Mouse (Mus musculus): Measurements from ENCODE around the gene Ubxn11. TPM values are rescaled to one million over a fixed set of nuclear protein-coding genes. Genes with fewer than 3 reads are reported as not detected.
A peak's percentile ranks its signal among the peaks of the same experiment; 100 is the strongest.
"Not testable (repeated sequence)": the region's sequence is repeated elsewhere in the genome, so short reads cannot be mapped to it uniquely, and the experiment has no call there.

The Ubxn11 gene
- polyA plus RNA-seq, 1 experiment from 2014 or later: 11.1 TPM

DNA sequence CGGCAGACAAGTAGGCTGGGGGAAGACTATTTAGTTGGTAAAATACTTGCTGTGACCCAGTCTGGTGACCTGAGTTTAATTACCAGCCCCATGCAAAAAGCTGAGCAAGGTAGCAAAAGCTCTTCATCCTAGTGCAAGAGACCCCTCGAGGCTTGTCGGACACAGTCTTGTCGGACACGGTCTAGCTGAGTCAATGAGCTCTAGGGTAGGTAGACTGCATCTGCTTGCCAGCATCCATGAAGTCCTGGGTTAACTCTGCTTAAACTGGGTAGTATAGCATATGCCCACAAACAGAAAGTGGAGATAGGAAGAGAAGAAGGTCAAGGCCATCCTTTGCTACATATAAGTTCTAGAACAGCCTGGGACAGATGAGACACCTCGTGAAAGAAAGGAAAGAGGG is 56.4 kb downstream of the Ubxn11 start:
- WGBS: 75% methylated on average over 6 of the region's 6 CpGs
- H3K27ac ChIP-seq: peak overlapping the region; percentile 62
- H3K9me3 ChIP-seq (replicated peaks): no peaks in the 10 kb centered on the region
- peaks cover 10% of the 10 kb centered on the region for H3K4me1 ChIP-seq
- no peak overlapping the region for H3K4me3 ChIP-seq (replicated peaks)
- H3K9ac ChIP-seq: no peak overlapping the region
- no peak overlapping the region for H3K4me2 ChIP-seq
- no peaks in the 10 kb centered on the region for H3K27me3 ChIP-seq
- no peak for ATAC-seq (replicated peaks; ENCODE audit: low FRiP score)
- peaks cover 12% of the 10 kb centered on the region; the same call in 1 of the 2 replicates for H3K36me3 ChIP-seq

DNA sequence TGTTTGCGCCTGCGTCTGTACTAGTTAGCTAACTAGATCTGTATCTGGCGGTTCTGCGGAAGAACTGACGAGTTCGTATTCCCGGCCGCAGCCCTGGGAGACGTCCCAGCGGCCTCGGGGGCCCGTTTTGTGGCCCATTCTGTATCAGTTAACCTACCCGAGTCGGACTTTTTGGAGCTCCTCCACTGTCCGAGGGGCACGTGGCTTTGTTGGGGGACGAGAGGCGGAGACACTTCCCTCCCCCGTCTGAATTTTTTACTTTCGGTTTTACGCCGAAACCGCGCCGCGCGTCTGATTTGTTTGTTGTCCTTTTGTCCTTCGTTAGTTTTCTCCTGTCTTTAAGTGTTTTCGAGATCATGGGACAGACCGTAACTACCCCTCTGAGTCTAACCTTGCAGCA is 57.7 kb downstream of the Ubxn11 start:
- not testable (repeated sequence) for H3K27me3 ChIP-seq; H3K9me3 ChIP-seq (replicated peaks); ATAC-seq (replicated peaks; ENCODE audit: low FRiP score); H3K4me1 ChIP-seq; H3K36me3 ChIP-seq
- Histone ChIP-seq H3K27ac (peak overlapping the region; percentile 77), H3K4me3 (replicated peaks) (peak overlapping the region; percentile 54), H3K9ac (peak overlapping the region; percentile 55), H3K4me2 (peak overlapping the region; percentile 57)
- 3% methylated on average over 30 of the region's 30 CpGs for WGBS

DNA sequence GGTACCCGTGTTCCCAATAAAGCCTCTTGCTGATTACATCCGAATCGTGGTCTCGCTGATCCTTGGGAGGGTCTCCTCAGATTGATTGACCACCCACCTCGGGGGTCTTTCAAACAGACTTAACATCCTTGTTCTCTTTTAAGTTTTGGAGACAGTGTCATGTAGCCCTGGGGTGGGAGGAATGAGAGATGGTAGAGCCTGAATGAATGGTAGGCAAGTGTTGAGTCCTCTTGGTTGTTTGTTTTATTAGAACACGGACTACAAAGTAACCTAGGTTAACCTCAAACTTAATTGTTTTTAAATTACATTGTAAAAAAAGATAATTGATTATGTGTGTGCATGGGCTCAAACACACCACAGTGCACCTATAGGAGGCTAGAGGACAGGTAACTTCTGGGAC is 62.2 kb downstream of the Ubxn11 start:
- no peaks in the 10 kb centered on the region for H3K9me3 ChIP-seq (replicated peaks)

GRCm38 (mm10) chr4:134165024-134165423 is 62.7 kb downstream of the Ubxn11 start:
- no peak for ATAC-seq (replicated peaks; ENCODE audit: low FRiP score)
- Histone ChIP-seq H3K27me3 (no peaks in the 10 kb centered on the region), H3K4me2 (no peak overlapping the region; the same call in 1 of the 2 replicates), H3K4me1 (no peaks in the 10 kb centered on the region), H3K36me3 (peaks cover 32% of the 10 kb centered on the region), H3K4me3 (replicated peaks) (no peak overlapping the region), H3K9me3 (replicated peaks) (no peaks in the 10 kb centered on the region), H3K27ac (peak overlapping the region; percentile 54), H3K9ac (no peak overlapping the region)
- 64% methylated on average over 6 of the region's 6 CpGs for WGBS

More for the DNA sequence above, 62.2 kb downstream of the Ubxn11 start:
- WGBS: 89% methylated on average over 5 of the region's 6 CpGs
- H3K4me2 ChIP-seq: no peak overlapping the region
- H3K36me3 ChIP-seq: peaks cover 32% of the 10 kb centered on the region
- H3K4me1 ChIP-seq: no peaks in the 10 kb centered on the region
- H3K4me3 ChIP-seq (replicated peaks): no peak overlapping the region
- H3K27me3 ChIP-seq: no peaks in the 10 kb centered on the region
- H3K27ac ChIP-seq: peak overlapping the region; percentile 54
- ATAC-seq (replicated peaks; ENCODE audit: low FRiP score): no peak
- H3K9ac ChIP-seq: no peak overlapping the region

DNA sequence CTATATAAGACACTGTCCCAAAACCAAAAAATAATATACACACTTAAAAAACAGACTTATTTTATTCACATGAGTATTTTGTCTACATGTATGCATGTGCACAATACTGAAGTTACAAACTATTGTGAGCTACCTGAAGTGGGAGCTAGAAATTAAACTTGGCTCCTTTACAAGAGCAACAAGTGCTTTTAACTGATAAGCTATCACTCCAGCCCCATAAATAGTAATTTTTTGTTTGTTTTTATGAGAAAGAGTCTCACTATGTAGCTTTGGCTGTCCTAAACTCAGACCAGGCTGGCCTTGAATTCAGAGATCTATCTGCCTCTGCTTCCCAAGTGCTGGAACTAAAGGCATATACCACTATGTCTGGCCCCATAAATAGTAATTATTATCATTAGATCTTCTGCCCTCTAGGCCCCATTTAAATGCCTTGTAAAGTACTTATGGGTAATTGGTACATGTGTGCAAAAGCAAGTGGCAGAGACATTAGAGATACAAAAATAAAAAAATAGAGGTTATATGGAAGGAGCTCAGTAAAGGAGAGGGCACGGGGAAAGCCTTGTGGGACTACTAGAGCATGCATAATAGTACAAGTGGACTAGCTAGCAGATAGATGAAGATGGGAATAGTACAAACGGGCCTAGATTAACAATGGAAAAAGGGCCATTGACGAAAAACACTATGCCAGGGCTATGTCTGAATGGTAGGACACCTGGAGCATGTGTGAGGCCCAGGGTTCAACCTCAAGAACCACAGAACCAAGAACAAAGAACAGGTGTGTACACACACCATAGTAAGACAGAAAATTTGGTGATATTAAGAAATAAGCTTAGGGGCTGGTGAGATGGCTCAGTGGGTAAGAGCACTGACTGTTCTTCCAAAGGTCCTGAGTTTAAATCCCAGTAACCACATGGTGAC is 63.4 kb downstream of the Ubxn11 start:
- no peak for ATAC-seq (replicated peaks; ENCODE audit: low FRiP score)
- Histone ChIP-seq H3K27ac (peak overlapping the region; percentile 3; the same call in 1 of the 2 replicates), H3K4me1 (no peaks in the 10 kb centered on the region), H3K9ac (no peak overlapping the region), H3K27me3 (no peaks in the 10 kb centered on the region), H3K9me3 (replicated peaks) (no peaks in the 10 kb centered on the region), H3K4me2 (no peak overlapping the region), H3K36me3 (peaks cover 32% of the 10 kb centered on the region), H3K4me3 (replicated peaks) (no peak overlapping the region)
- 75% methylated on average over 3 of the region's 3 CpGs for WGBS

- Histone ChIP-seq H3K27me3 (no peaks in the 10 kb centered on the region), H3K4me1 (no peaks in the 10 kb centered on the region), H3K9ac (no peak overlapping the region), H3K27ac (no peak overlapping the region), H3K4me3 (replicated peaks) (no peak overlapping the region), H3K4me2 (no peak overlapping the region), H3K36me3 (peaks cover 41% of the 10 kb centered on the region), H3K9me3 (replicated peaks) (no peaks in the 10 kb centered on the region)
- WGBS: 94% methylated on average over 3 of the region's 3 CpGs
- no peak for ATAC-seq (replicated peaks; ENCODE audit: low FRiP score)
These were observed 64.5 kb downstream of the Ubxn11 start for GRCm38 (mm10) chr4:134166906-134167305.

- 81% methylated on average over 3 of the region's 3 CpGs for WGBS
- no peak overlapping the region for H3K27ac ChIP-seq
- H3K4me1 ChIP-seq: no peaks in the 10 kb centered on the region
- H3K9me3 ChIP-seq (replicated peaks): no peaks in the 10 kb centered on the region
- no peaks in the 10 kb centered on the region for H3K27me3 ChIP-seq
- H3K4me3 ChIP-seq (replicated peaks): no peak overlapping the region
- H3K36me3 ChIP-seq: peaks cover 19% of the 10 kb centered on the region
- ATAC-seq (replicated peaks; ENCODE audit: low FRiP score): no peak
- no peak overlapping the region for H3K4me2 ChIP-seq
- no peak overlapping the region for H3K9ac ChIP-seq
These were observed 70.0 kb downstream of the Ubxn11 start for GRCm38 (mm10) chr4:134172391-134172790.

Other genes with a start within 250 kb of the Ubxn11 start
- 44.5 and 47.5 TPM in 2 replicates for gene Rps6ka1, start 214.8 kb upstream of the Ubxn11 start, polyA plus RNA-seq (2015; fragmentation: Nextera tagmentation; extraction: Ambion mirVana)
- gene Hmgn2, start 133.9 kb upstream of the Ubxn11 start, polyA plus RNA-seq (2015; fragmentation: Nextera tagmentation; extraction: Ambion mirVana): 2,667 and 2,783 TPM in 2 replicates
- gene Dhdds, start 101.7 kb upstream of the Ubxn11 start, polyA plus RNA-seq (2015; fragmentation: Nextera tagmentation; extraction: Ambion mirVana): 47.4 and 48.4 TPM in 2 replicates
- 0.17 and 0.18 TPM in 2 replicates for gene Lin28a, start 83.7 kb upstream of the Ubxn11 start, polyA plus RNA-seq (2015; fragmentation: Nextera tagmentation; extraction: Ambion mirVana)
- not detected in 2 replicates for gene Zfp683, start 48.7 kb upstream of the Ubxn11 start, polyA plus RNA-seq (2015; fragmentation: Nextera tagmentation; extraction: Ambion mirVana)
- gene Crybg2, start 41.8 kb upstream of the Ubxn11 start, polyA plus RNA-seq (2015; fragmentation: Nextera tagmentation; extraction: Ambion mirVana): 3.9 and 4.4 TPM in 2 replicates
- gene Cd52, start 7.5 kb upstream of the Ubxn11 start, polyA plus RNA-seq (2015; fragmentation: Nextera tagmentation; extraction: Ambion mirVana): 12.0 and 12.2 TPM in 2 replicates
- gene Sh3bgrl3, start 26.2 kb downstream of the Ubxn11 start, polyA plus RNA-seq (2015; fragmentation: Nextera tagmentation; extraction: Ambion mirVana): 395 and 412 TPM in 2 replicates
- gene Cep85, start 84.5 kb downstream of the Ubxn11 start, polyA plus RNA-seq (2015; fragmentation: Nextera tagmentation; extraction: Ambion mirVana): 106 and 125 TPM in 2 replicates
- 0.24 and 0.30 TPM in 2 replicates for gene Gm7534, start 100.4 kb downstream of the Ubxn11 start, polyA plus RNA-seq (2015; fragmentation: Nextera tagmentation; extraction: Ambion mirVana)
- 0.30 and 0.55 TPM in 2 replicates for gene Catsper4, start 124.8 kb downstream of the Ubxn11 start, polyA plus RNA-seq (2015; fragmentation: Nextera tagmentation; extraction: Ambion mirVana)
- gene Cnksr1, start 135.8 kb downstream of the Ubxn11 start, polyA plus RNA-seq (2015; fragmentation: Nextera tagmentation; extraction: Ambion mirVana): 7.3 and 8.3 TPM in 2 replicates
- gene E130218I03Rik, start 141.1 kb downstream of the Ubxn11 start, polyA plus RNA-seq (2015; fragmentation: Nextera tagmentation; extraction: Ambion mirVana): 0.26 and 0.68 TPM in 2 replicates
- gene Zfp593, start 143.0 kb downstream of the Ubxn11 start, polyA plus RNA-seq (2015; fragmentation: Nextera tagmentation; extraction: Ambion mirVana): 15.6 and 15.8 TPM in 2 replicates
- gene Gm30191, start 144.4 kb downstream of the Ubxn11 start, polyA plus RNA-seq (2015; fragmentation: Nextera tagmentation; extraction: Ambion mirVana): not detected in 2 replicates
- 10.6 and 12.1 TPM in 2 replicates for gene Grrp1, start 151.5 kb downstream of the Ubxn11 start, polyA plus RNA-seq (2015; fragmentation: Nextera tagmentation; extraction: Ambion mirVana)
- gene Pdik1l, start 185.3 kb downstream of the Ubxn11 start, polyA plus RNA-seq (2015; fragmentation: Nextera tagmentation; extraction: Ambion mirVana): 21.6 TPM in 2 replicates
- 3.7 and 4.4 TPM in 2 replicates for gene Trim63, start 212.6 kb downstream of the Ubxn11 start, polyA plus RNA-seq (2015; fragmentation: Nextera tagmentation; extraction: Ambion mirVana)
- 0.73 and 1.1 TPM in 2 replicates for gene Slc30a2, start 240.6 kb downstream of the Ubxn11 start, polyA plus RNA-seq (2015; fragmentation: Nextera tagmentation; extraction: Ambion mirVana)